Mouse (Mus musculus) lung, postnatal 14 days (tissue): ENCODE measurements around the gene Pcid2.
A peak's percentile ranks its signal among the peaks of the same experiment; 100 is the strongest.
"Not testable (repeated sequence)": the region's sequence is repeated elsewhere in the genome, so short reads cannot be mapped to it uniquely, and the experiment has no call there.

Experiments used
- DNase-seq: peaks from one replicate; pipeline ENCODE4 v3.0.0; 2021

The Pcid2 gene

GRCm38 (mm10) chr8:13075579-13075978, 29.7 kb downstream of the Pcid2 start:
- DNase-seq, result not testable (repeated sequence)

GRCm38 (mm10) chr8:13075044-13075443, 30.2 kb downstream of the Pcid2 start:
- peak; percentile 37 for DNase-seq

GRCm38 (mm10) chr8:13073255-13073654, 32.0 kb downstream of the Pcid2 start:
- DNase-seq, result no peak

GRCm38 (mm10) chr8:13063112-13063511, 42.1 kb downstream of the Pcid2 start:
- peak; percentile 13 for DNase-seq

- no peak for DNase-seq
Measured at GRCm38 (mm10) chr8:13060441-13061150, 44.7 kb downstream of the Pcid2 start, which contains the start of gene Proz. Gene Proz, plus strand, starts transcription at chr8:13060914.

- no peak for DNase-seq
Measured at GRCm38 (mm10) chr8:13057351-13057750, 47.9 kb downstream of the Pcid2 start.

GRCm38 (mm10) chr8:13050550-13050949, 54.7 kb downstream of the Pcid2 start:
- no peak for DNase-seq

- DNase-seq, result no peak
Measured at GRCm38 (mm10) chr8:13047652-13048051, 57.6 kb downstream of the Pcid2 start.

- no peak for DNase-seq
Measured at GRCm38 (mm10) chr8:13041459-13041858, 63.8 kb downstream of the Pcid2 start.

GRCm38 (mm10) chr8:13039054-13039453, 66.2 kb downstream of the Pcid2 start:
- DNase-seq, result no peak

GRCm38 (mm10) chr8:13037569-13037968, 67.7 kb downstream of the Pcid2 start:
- DNase-seq, result no peak

- DNase-seq, result peak; percentile 13
Measured at GRCm38 (mm10) chr8:13037015-13037414, 68.2 kb downstream of the Pcid2 start, which contains the start of gene F10. Gene F10, plus strand, starts transcription at chr8:13037308.

GRCm38 (mm10) chr8:13036346-13036812, 68.9 kb downstream of the Pcid2 start:
- DNase-seq, result no peak

GRCm38 (mm10) chr8:13028482-13028881, 76.8 kb downstream of the Pcid2 start:
- DNase-seq, result peak; percentile 63

GRCm38 (mm10) chr8:13027615-13028014, 77.6 kb downstream of the Pcid2 start:
- no peak for DNase-seq
